Mouse (Mus musculus) CH12.LX (cell line): ENCODE results near the gene Tia1. TPM values are rescaled to one million over a fixed set of nuclear protein-coding genes. Genes with fewer than 3 reads are reported as not detected.

Source experiments
- DNase-seq: peaks from one replicate; pipeline ENCODE4 v3.0.0-alpha.2; 2013; ENCODE audit errors: extremely low read depth
- H3K27ac ChIP-seq: 2 replicates; pipeline ENCODE4 v1.5.1; 2012; ENCODE audit warnings: low read depth, mild to moderate bottlenecking, control low read depth, moderate library complexity; ENCODE audit not compliant: insufficient read depth
- H3K27me3 ChIP-seq: replicated peaks from 2 replicates; pipeline ENCODE3; 2012; ENCODE audit warnings: inconsistent platforms
- H3K36me3 ChIP-seq, 2 experiments: replicated peaks in 1 of 2; 2 replicates each; pipeline versions ENCODE3 to v1.6.1; 2012; ENCODE audit warnings: inconsistent platforms in 1 of 2, low read length in 1 of 2, mild to moderate bottlenecking in 1 of 2, mixed read lengths in 1 of 2, moderate library complexity in 1 of 2; ENCODE audit not compliant: control insufficient read depth in 1 of 2, insufficient read depth in 1 of 2
- H3K4me1 ChIP-seq, 2 experiments: 2 replicates each; pipeline ENCODE4 v1.6.1; 2012; ENCODE audit warnings: inconsistent platforms in 1 of 2, moderate library complexity in 1 of 2; ENCODE audit not compliant: insufficient read depth in 2 of 2, control insufficient read depth in 1 of 2
- H3K4me2 ChIP-seq: 2 replicates; pipeline ENCODE4 v1.6.1; 2012; ENCODE audit warnings: low read depth, mild to moderate bottlenecking, control low read depth; ENCODE audit not compliant: poor library complexity, insufficient read depth, severe bottlenecking
- H3K4me3 ChIP-seq, 3 experiments: fragments of 150-350 bp in 1 of 3; sonication (generic) in 1 of 3; replicated peaks in 1 of 3; 2 replicates each; pipeline versions ENCODE3 to v1.5.1; 2011 to 2012; ENCODE audit warnings: low read depth in 2 of 3, low read length in 2 of 3, mild to moderate bottlenecking in 2 of 3, moderate library complexity in 2 of 3, control low read depth in 1 of 3, improper control_type of control experiment in 1 of 3, inconsistent platforms in 1 of 3, mixed read lengths in 1 of 3; ENCODE audit not compliant: poor library complexity in 1 of 3
- H3K79me2 ChIP-seq: replicated peaks from 2 replicates; pipeline ENCODE4 v1.6.1; 2012; ENCODE audit warnings: mild to moderate bottlenecking, moderate library complexity; ENCODE audit not compliant: control insufficient read depth, poor library complexity, insufficient read depth, severe bottlenecking; ENCODE audit errors: extremely low read depth
- H3K9ac ChIP-seq: 2 replicates; pipeline ENCODE4 v1.6.1; 2012; ENCODE audit warnings: low read depth, mild to moderate bottlenecking, control low read depth, moderate library complexity; ENCODE audit not compliant: insufficient read depth
- H3K9me3 ChIP-seq: replicated peaks from 2 replicates; pipeline ENCODE3; 2012; ENCODE audit warnings: low read length, inconsistent platforms, mixed read lengths
- BHLHE40 ChIP-seq: IDR thresholded peaks from 2 replicates; pipeline ENCODE4 v1.6.1; 2011; ENCODE audit warnings: mild to moderate bottlenecking, low read depth, low read length, improper control_type of control experiment
- CHD1 ChIP-seq: IDR thresholded peaks from 2 replicates; pipeline ENCODE4 v1.6.1; 2012; ENCODE audit warnings: low read depth, low read length, improper control_type of control experiment, inconsistent platforms
- CHD2 ChIP-seq: IDR thresholded peaks from 2 replicates; pipeline ENCODE4 v1.6.1; 2011; ENCODE audit warnings: low read length, improper control_type of control experiment
- CTCF ChIP-seq, 2 experiments: IDR thresholded peaks in 1 of 2; conservative IDR thresholded peaks in 1 of 2; 2 replicates each; pipeline ENCODE4 v1.5.1; 2011 to 2012; ENCODE audit warnings: low read depth in 2 of 2, low read length in 2 of 2, improper control_type of control experiment in 1 of 2, inconsistent platforms in 1 of 2, mild to moderate bottlenecking in 1 of 2, moderate library complexity in 1 of 2
- E2F4 ChIP-seq: IDR thresholded peaks from 2 replicates; pipeline ENCODE4 v1.6.1; 2011; ENCODE audit warnings: low read depth, low read length, improper control_type of control experiment; ENCODE audit not compliant: insufficient replicate concordance
- EP300 ChIP-seq: IDR thresholded peaks from 2 replicates; pipeline ENCODE4 v1.6.1; 2011; ENCODE audit warnings: low read length, improper control_type of control experiment
- ETS1 ChIP-seq: conservative IDR thresholded peaks from 2 replicates; pipeline ENCODE4 v1.6.1; 2012; ENCODE audit warnings: low read depth, mild to moderate bottlenecking, inconsistent platforms, low read length, improper control_type of control experiment, moderate library complexity
- GABPA ChIP-seq: IDR thresholded peaks from 2 replicates; pipeline ENCODE4 v1.6.1; 2012; ENCODE audit warnings: low read depth, low read length, improper control_type of control experiment, inconsistent platforms; ENCODE audit not compliant: insufficient replicate concordance
- HCFC1 ChIP-seq: IDR thresholded peaks from 2 replicates; pipeline ENCODE4 v1.6.1; 2012; ENCODE audit warnings: low read depth, mild to moderate bottlenecking, inconsistent platforms, low read length, improper control_type of control experiment
- IRF4 ChIP-seq: IDR thresholded peaks from 2 replicates; pipeline ENCODE4 v1.6.1; 2014; ENCODE audit warnings: low read depth, mild to moderate bottlenecking, inconsistent platforms, low read length, improper control_type of control experiment
- JUN ChIP-seq: IDR thresholded peaks from 2 replicates; pipeline ENCODE4 v1.6.1; 2011; ENCODE audit warnings: low read depth, mild to moderate bottlenecking, low read length, improper control_type of control experiment, moderate library complexity; ENCODE audit not compliant: insufficient read depth
- MAX ChIP-seq: IDR thresholded peaks from 2 replicates; pipeline ENCODE4 v1.6.1; 2011; ENCODE audit warnings: low read length, improper control_type of control experiment
- MYC ChIP-seq: IDR thresholded peaks from 2 replicates; pipeline ENCODE4 v1.6.1; 2011; ENCODE audit warnings: low read depth, mild to moderate bottlenecking, improper control_type of control experiment, low read length
- NELFE ChIP-seq: IDR thresholded peaks from 2 replicates; pipeline ENCODE4 v1.6.1; 2011; ENCODE audit warnings: low read depth, low read length, improper control_type of control experiment
- NRF1 ChIP-seq: IDR thresholded peaks from 2 replicates; pipeline ENCODE4 v1.6.1; 2014; ENCODE audit warnings: low read depth, mild to moderate bottlenecking, inconsistent platforms, low read length, improper control_type of control experiment, moderate library complexity
- PAX5 ChIP-seq: IDR thresholded peaks from 2 replicates; pipeline ENCODE4 v1.6.1; 2012; ENCODE audit warnings: low read length, inconsistent platforms, mixed read lengths
- SIN3A ChIP-seq: IDR thresholded peaks from 2 replicates; pipeline ENCODE4 v1.6.1; 2012; ENCODE audit warnings: low read length, improper control_type of control experiment, inconsistent platforms
- TBP ChIP-seq: conservative IDR thresholded peaks from 2 replicates; pipeline ENCODE4 v1.6.1; 2011; ENCODE audit warnings: low read depth, low read length, improper control_type of control experiment
- TCF12 ChIP-seq: IDR thresholded peaks from 2 replicates; pipeline ENCODE4 v1.6.1; 2014; ENCODE audit warnings: low read depth, mild to moderate bottlenecking, inconsistent platforms, low read length, improper control_type of control experiment
- USF1 ChIP-seq: IDR thresholded peaks from 2 replicates; pipeline ENCODE4 v1.6.1; 2014; ENCODE audit warnings: low read depth, mild to moderate bottlenecking, inconsistent platforms, low read length, improper control_type of control experiment
- USF2 ChIP-seq: conservative IDR thresholded peaks from 2 replicates; pipeline ENCODE4 v1.6.1; 2011; ENCODE audit warnings: low read depth, low read length, improper control_type of control experiment
- ZKSCAN1 ChIP-seq: IDR thresholded peaks from 2 replicates; pipeline ENCODE4 v1.6.1; 2012; ENCODE audit warnings: low read depth, inconsistent platforms, low read length, improper control_type of control experiment, borderline replicate concordance
- ZMIZ1 ChIP-seq: IDR thresholded peaks from 2 replicates; pipeline ENCODE4 v1.6.1; 2012; ENCODE audit warnings: low read depth, mild to moderate bottlenecking, inconsistent platforms, low read length, improper control_type of control experiment
- ZNF384 ChIP-seq: IDR thresholded peaks from 2 replicates; pipeline ENCODE4 v1.6.1; 2012; ENCODE audit warnings: low read depth, low read length, improper control_type of control experiment, inconsistent platforms
- dilution Hi-C: fragments of 300-500 bp; cut with MboI; formaldehyde crosslinking; loops from 2 replicates; pipeline ENCODE4 v1.14.3; 2020; ENCODE audit warnings: low sequenced_read_pairs; ENCODE audit not compliant: extremely low pct_unique_long_range_greater_than_20kb, extremely low pct_ligation_motif_present
- in situ Hi-C: fragments of 300-500 bp; cut with MboI; formaldehyde crosslinking; loops from 3 replicates; pipeline ENCODE4 v1.14.3; 2019; ENCODE audit warnings: low sequenced_read_pairs, low pct_ligation_motif_present, low pct_unique_long_range_greater_than_20kb, mixed read lengths
- polyA plus RNA-seq: library from polyadenylated mRNA; unstranded; fragments of >175 nt; gene quantifications from 2 replicates; pipeline ENCODE4 v1.2.1, GENCODE M21; 2012; ENCODE audit warnings: low read depth; ENCODE audit not compliant: insufficient read length
- total RNA-seq, 2 experiments: library from RNA; depleted of rRNA; stranded (reverse); fragments of 300-350 nt in 1 of 2; fragments of >200 nt in 1 of 2; gene quantifications; 2 replicates each; pipeline ENCODE4 v1.2.3; 2012 to 2014

The Tia1 gene
- total and polyA plus RNA-seq, 3 experiments: 31.8 to 41.4 (median 34.0) TPM

DNA sequence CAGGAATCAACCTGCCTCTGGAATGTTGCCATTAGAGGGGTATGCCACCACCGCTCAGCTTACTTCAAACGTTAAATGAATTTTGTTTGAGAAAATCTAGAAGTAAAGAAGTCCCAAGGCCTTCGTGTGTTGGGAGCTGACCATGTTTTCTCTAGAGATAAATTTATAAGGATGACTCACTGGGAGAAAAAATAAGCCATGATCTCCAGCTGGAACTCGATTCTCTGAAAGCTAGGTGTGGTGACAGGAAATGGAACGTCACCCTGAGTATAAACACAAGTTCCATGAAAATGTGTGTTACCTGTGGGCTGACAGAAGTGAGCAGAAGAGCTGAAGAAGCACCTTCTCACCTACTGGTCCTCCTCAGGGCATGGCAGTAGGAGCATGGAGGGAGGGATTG is 72.9 kb downstream of the Tia1 start:
- H3K9me3 ChIP-seq: no peaks in the 10 kb centered on the region
- no peaks in the 10 kb centered on the region for H3K79me2 ChIP-seq
- H3K4me3 ChIP-seq: no peak overlapping the region
- H3K4me2 ChIP-seq: no peak overlapping the region
- H3K9ac ChIP-seq: no peak overlapping the region
- H3K4me1 ChIP-seq: peaks cover under 1 to 21% of the 10 kb centered on the region in 2 experiments; a peak in 3 of 4 replicates
- in situ Hi-C loops: loop anchor here (5.0 kb wide), 1 partner anchor 35 kb away; no protein-coding TSS in a partner anchor
- no peaks in the 10 kb centered on the region for H3K27me3 ChIP-seq
- H3K36me3 ChIP-seq: peaks cover 0 to 13% of the 10 kb centered on the region in 2 experiments
- dilution Hi-C loops: no loop called here
- no peak overlapping the region for H3K27ac ChIP-seq
- no peak for TF ChIP-seq E2F4
- TF ChIP-seq ZKSCAN1: no peak
- TF ChIP-seq EP300: no peak
- TF ChIP-seq CHD2: no peak
- TF ChIP-seq HCFC1: no peak
- no peak for TF ChIP-seq NRF1
- no peak for TF ChIP-seq TCF12
- no peak for TF ChIP-seq MYC
- TF ChIP-seq ETS1: no peak
- no peak for TF ChIP-seq PAX5
- no peak for TF ChIP-seq MAX
- no peak for TF ChIP-seq TBP
- TF ChIP-seq CHD1: no peak
- TF ChIP-seq ZMIZ1: no peak
- DNase-seq: no peak

DNA sequence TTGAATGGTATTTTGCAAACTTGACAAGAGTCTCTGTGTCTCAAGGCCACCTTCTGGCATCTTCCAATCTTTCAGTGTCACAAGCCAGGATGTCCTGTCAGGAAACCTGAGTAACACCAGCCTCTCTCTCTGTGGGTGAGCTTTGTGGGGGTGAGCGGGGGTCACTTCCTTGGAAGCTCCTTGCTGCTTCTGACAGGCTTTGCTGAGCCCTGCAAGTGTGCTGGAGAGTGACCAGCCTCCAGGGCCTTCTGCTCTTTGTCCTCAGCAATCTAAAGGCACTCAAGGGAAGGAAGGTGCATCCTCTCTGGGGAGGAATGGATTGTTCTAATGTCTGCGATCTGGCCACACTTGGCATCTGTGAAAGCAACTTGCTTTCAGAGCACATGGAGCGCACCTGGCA is 75.3 kb downstream of the Tia1 start:
- Histone ChIP-seq H3K4me2 (no peak overlapping the region), H3K79me2 (no peaks in the 10 kb centered on the region), H3K4me3 (no peak overlapping the region), H3K9me3 (no peaks in the 10 kb centered on the region), H3K27ac (no peak overlapping the region), H3K27me3 (no peaks in the 10 kb centered on the region), H3K4me1 (peaks cover 2 to 10% of the 10 kb centered on the region in 2 experiments; a peak in 3 of 4 replicates), H3K36me3 (peaks cover 0 to 13% of the 10 kb centered on the region in 2 experiments), H3K9ac (no peak overlapping the region)
- in situ Hi-C loops (loop anchor here (5.0 kb wide), 1 partner anchor 33 kb away; no protein-coding TSS in a partner anchor), dilution Hi-C loops (no loop called here)
- DNase-seq: no peak
- no peak for TF ChIP-seq TCF12
- no peak for TF ChIP-seq ZNF384
- TF ChIP-seq ZKSCAN1: no peak
- TF ChIP-seq USF2: no peak
- TF ChIP-seq BHLHE40: no peak
- no peak for TF ChIP-seq ZMIZ1
- no peak for TF ChIP-seq NRF1
- no peak for TF ChIP-seq CHD2
- TF ChIP-seq JUN: no peak
- TF ChIP-seq SIN3A: no peak
- no peak for TF ChIP-seq NELFE
- TF ChIP-seq E2F4: no peak
- TF ChIP-seq MAX: no peak
- no peak for TF ChIP-seq IRF4
- TF ChIP-seq GABPA: no peak
- no peak for TF ChIP-seq CTCF (conservative IDR thresholded peaks at IDR 0.05 in 1 of 2, IDR thresholded peaks at IDR 0.05 in 1 of 2; ENCODE audit: low read depth in 2 of 2, low read length in 2 of 2)
- TF ChIP-seq PAX5: no peak
- TF ChIP-seq USF1: no peak
